Mouse (Mus musculus) hindbrain, embryonic 12.5 days (tissue): ENCODE data around the gene Glt28d2. TPM values are rescaled to one million over a fixed set of nuclear protein-coding genes. Genes with fewer than 3 reads are reported as not detected.

Source experiments
- ATAC-seq: fragments of 200-750 bp; cut with Nextera tagmentation; 2 replicates; pipeline ENCODE4 v1.8.0; 2017; ENCODE audit warnings: moderate TSS enrichment; ENCODE audit not compliant: low FRiP score
- H3K27ac ChIP-seq: fragments of 300-500 bp; sonication (generic); 2 replicates; pipeline ENCODE4 v1.5.1; 2016; ENCODE audit warnings: mild to moderate bottlenecking
- H3K27me3 ChIP-seq: fragments of 300-500 bp; sonication (generic); 2 replicates; pipeline ENCODE4 v1.6.1; 2016; ENCODE audit warnings: mild to moderate bottlenecking
- H3K36me3 ChIP-seq: fragments of 300-500 bp; sonication (generic); 2 replicates; pipeline ENCODE4 v1.6.1; 2016; ENCODE audit warnings: mild to moderate bottlenecking
- H3K4me1 ChIP-seq: fragments of 300-500 bp; sonication (generic); 2 replicates; pipeline ENCODE4 v1.6.1; 2016
- H3K4me2 ChIP-seq: fragments of 300-500 bp; sonication (generic); replicated peaks from 2 replicates; pipeline ENCODE4 v1.6.1; 2016; ENCODE audit warnings: mild to moderate bottlenecking
- H3K4me3 ChIP-seq: fragments of 300-500 bp; sonication (generic); 2 replicates; pipeline ENCODE4 v1.5.1; 2016; ENCODE audit warnings: mild to moderate bottlenecking
- H3K9ac ChIP-seq: fragments of 300-500 bp; sonication (generic); 2 replicates; pipeline ENCODE4 v1.6.1; 2016; ENCODE audit warnings: mild to moderate bottlenecking, moderate library complexity
- H3K9me3 ChIP-seq: fragments of 300-500 bp; sonication (generic); replicated peaks from 2 replicates; pipeline ENCODE4 v1.6.1; 2016; ENCODE audit warnings: mild to moderate bottlenecking
- WGBS: fragments of 180-500 bp; shearing (Covaris S2); methylation state at CpG from one replicate; pipeline ENCODE4 v1.1.7; 2016; 5-methylcytosine and 5-hydroxymethylcytosine counted together
- polyA plus RNA-seq: library from polyadenylated mRNA; unstranded; fragments of >200 nt; fragmentation: Nextera tagmentation; extraction: Ambion mirVana; gene quantifications from 2 replicates; pipeline ENCODE4 v1.2.1, GENCODE M21; 2016

Gene Glt28d2
- polyA plus RNA-seq, 1 experiment from 2014 or later: 0.50 TPM

GRCm38 (mm10) chr3:85842177-85842880 is 45.0 kb downstream of the Glt28d2 start:
- no peaks in the 10 kb centered on the region for H3K36me3 ChIP-seq
- H3K4me3 ChIP-seq: no peak overlapping the region
- H3K9ac ChIP-seq: no peak overlapping the region
- no peak for ATAC-seq
- H3K4me1 ChIP-seq: 0 out of 2 replicates have a peak, but pooled peaks cover 4% of the 10 kb centered on the region
- 56% methylated on average over 9 of the region's 9 CpGs for WGBS
- H3K27me3 ChIP-seq: no peaks in the 10 kb centered on the region
- H3K4me2 ChIP-seq: no peak overlapping the region
- H3K9me3 ChIP-seq: no peaks in the 10 kb centered on the region
- peak overlapping the region; percentile 35; the same call in 1 of the 2 replicates for H3K27ac ChIP-seq

- 45% methylated on average over 2 of the region's 2 CpGs for WGBS
- no peaks in the 10 kb centered on the region for H3K36me3 ChIP-seq
- no peak for ATAC-seq
- 0 out of 2 replicates have a peak, but pooled peaks cover 4% of the 10 kb centered on the region for H3K4me1 ChIP-seq
- H3K4me2 ChIP-seq: no peak overlapping the region
- no peaks in the 10 kb centered on the region for H3K27me3 ChIP-seq
- no peaks in the 10 kb centered on the region for H3K9me3 ChIP-seq
- no peak overlapping the region for H3K9ac ChIP-seq
- no peak overlapping the region for H3K27ac ChIP-seq
- no peak overlapping the region for H3K4me3 ChIP-seq
Observed at GRCm38 (mm10) chr3:85841454-85842176, 45.7 kb downstream of the Glt28d2 start.

- 57% methylated on average over 1 of the region's 1 CpGs for WGBS
- Histone ChIP-seq H3K9ac (no peak overlapping the region), H3K36me3 (no peaks in the 10 kb centered on the region), H3K27me3 (no peaks in the 10 kb centered on the region), H3K4me1 (0 out of 2 replicates have a peak, but pooled peaks cover 2% of the 10 kb centered on the region), H3K9me3 (no peaks in the 10 kb centered on the region), H3K27ac (no peak overlapping the region), H3K4me3 (no peak overlapping the region), H3K4me2 (no peak overlapping the region)
- no peak for ATAC-seq
Observed at GRCm38 (mm10) chr3:85833627-85834026, 53.7 kb downstream of the Glt28d2 start.

GRCm38 (mm10) chr3:85832490-85833155 is 54.7 kb downstream of the Glt28d2 start:
- no peak for ATAC-seq
- H3K27ac ChIP-seq: no peak overlapping the region
- WGBS: 52% methylated on average over 10 of the region's 10 CpGs

GRCm38 (mm10) chr3:85831785-85832184 is 55.5 kb downstream of the Glt28d2 start:
- Histone ChIP-seq H3K4me1 (peaks cover 2% of the 10 kb centered on the region; the same call in 1 of the 2 replicates), H3K36me3 (no peaks in the 10 kb centered on the region), H3K4me2 (no peak overlapping the region), H3K9ac (no peak overlapping the region), H3K27me3 (no peaks in the 10 kb centered on the region), H3K9me3 (no peaks in the 10 kb centered on the region), H3K4me3 (no peak overlapping the region), H3K27ac (no peak overlapping the region)
- 79% methylated on average over 1 of the region's 1 CpGs for WGBS
- ATAC-seq: no peak

More at GRCm38 (mm10) chr3:85832490-85833155, 54.7 kb downstream of the Glt28d2 start:
- no peak overlapping the region for H3K4me3 ChIP-seq
- H3K9ac ChIP-seq: no peak overlapping the region
- H3K4me1 ChIP-seq: 0 out of 2 replicates have a peak, but pooled peaks cover 2% of the 10 kb centered on the region
- H3K36me3 ChIP-seq: no peaks in the 10 kb centered on the region
- H3K4me2 ChIP-seq: no peak overlapping the region
- H3K27me3 ChIP-seq: no peaks in the 10 kb centered on the region
- no peaks in the 10 kb centered on the region for H3K9me3 ChIP-seq

GRCm38 (mm10) chr3:85829047-85829446 is 58.3 kb downstream of the Glt28d2 start:
- H3K9ac ChIP-seq: no peak overlapping the region
- H3K4me3 ChIP-seq: no peak overlapping the region
- H3K27ac ChIP-seq: no peak overlapping the region
- no peak overlapping the region for H3K4me2 ChIP-seq
- 71% methylated on average over 4 of the region's 4 CpGs for WGBS
- peaks cover 2% of the 10 kb centered on the region; the same call in 1 of the 2 replicates for H3K4me1 ChIP-seq
- H3K36me3 ChIP-seq: no peaks in the 10 kb centered on the region
- no peaks in the 10 kb centered on the region for H3K27me3 ChIP-seq
- no peaks in the 10 kb centered on the region for H3K9me3 ChIP-seq
- ATAC-seq: no peak

GRCm38 (mm10) chr3:85827815-85828214 is 59.5 kb downstream of the Glt28d2 start:
- no peaks in the 10 kb centered on the region for H3K36me3 ChIP-seq
- WGBS: 68% methylated on average over 6 of the region's 6 CpGs
- ATAC-seq: no peak
- no peak overlapping the region for H3K4me2 ChIP-seq
- no peak overlapping the region for H3K4me3 ChIP-seq
- no peaks in the 10 kb centered on the region for H3K9me3 ChIP-seq
- no peak overlapping the region for H3K9ac ChIP-seq
- no peaks in the 10 kb centered on the region for H3K27me3 ChIP-seq
- H3K4me1 ChIP-seq: peaks cover 2% of the 10 kb centered on the region; the same call in 1 of the 2 replicates
- no peak overlapping the region for H3K27ac ChIP-seq

- Histone ChIP-seq H3K36me3 (no peaks in the 10 kb centered on the region), H3K4me1 (no peaks in the 10 kb centered on the region; the same call in 1 of the 2 replicates), H3K4me3 (no peak overlapping the region), H3K4me2 (no peak overlapping the region), H3K9me3 (no peaks in the 10 kb centered on the region), H3K27ac (no peak overlapping the region), H3K27me3 (no peaks in the 10 kb centered on the region), H3K9ac (no peak overlapping the region)
- WGBS: 74% methylated on average over 4 of the region's 4 CpGs
- no peak for ATAC-seq
Observed at GRCm38 (mm10) chr3:85827283-85827682, 60.0 kb downstream of the Glt28d2 start.

- H3K36me3 ChIP-seq: no peaks in the 10 kb centered on the region
- no peaks in the 10 kb centered on the region for H3K9me3 ChIP-seq
- H3K4me3 ChIP-seq: no peak overlapping the region
- H3K9ac ChIP-seq: no peak overlapping the region
- ATAC-seq: no peak
- H3K4me2 ChIP-seq: no peak overlapping the region
- no peak overlapping the region for H3K27ac ChIP-seq
- no peaks in the 10 kb centered on the region for H3K4me1 ChIP-seq
- 76% methylated on average over 15 of the region's 15 CpGs for WGBS
- no peaks in the 10 kb centered on the region for H3K27me3 ChIP-seq
Observed at GRCm38 (mm10) chr3:85820839-85821548, 66.3 kb downstream of the Glt28d2 start.
